Mouse (Mus musculus): ENCODE measurements at regions not wholly inside any gene's neighbourhood (a gene's known extent, or its start where the extent isn't known, plus 50 kb on each side); places are given as distances from the start of the nearest gene placed in this dataset.

DNA sequence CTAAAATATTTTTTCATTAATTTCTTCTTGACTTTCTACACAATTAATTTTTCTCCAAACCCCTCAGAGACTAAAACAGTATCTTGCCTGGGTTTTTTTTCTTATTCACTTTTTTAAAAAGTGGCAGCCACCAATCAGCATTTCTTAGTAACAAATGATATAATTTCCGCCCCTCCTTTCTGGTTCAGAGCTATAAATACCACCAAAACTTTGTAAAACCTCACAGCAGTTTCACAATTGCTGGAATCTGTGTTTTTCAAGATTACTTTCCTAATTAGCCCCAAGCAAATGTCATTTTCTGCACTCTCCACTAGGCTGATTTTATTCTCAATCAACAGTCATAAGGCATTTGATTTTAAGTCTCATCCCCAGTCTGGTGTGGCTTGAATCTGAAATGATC lies 98.3 kb upstream of the Dap start:
- Histone ChIP-seq H3K9ac (ENCODE audit: low read length) (no peak overlapping the region), H3K36me3 (ENCODE audit: control insufficient read depth, insufficient read depth, low read length) (no peaks in the 10 kb centered on the region), H3K27ac (ENCODE audit: low read depth, low read length) (no peak overlapping the region), H3K27me3 (replicated peaks; ENCODE audit: control insufficient read depth, insufficient read depth, low read length) (no peaks in the 10 kb centered on the region), H3K4me2 (ENCODE audit: low read length) (no peak overlapping the region), H3K4me3 (ENCODE audit: low read depth, low read length) (no peak overlapping the region), H3K4me1 (ENCODE audit: control insufficient read depth, insufficient read depth, low read length) (no peaks in the 10 kb centered on the region), H3K9me3 (replicated peaks; ENCODE audit: control insufficient read depth, low read length) (no peaks in the 10 kb centered on the region)
- DNase-seq (ENCODE audit: low spot score) (no peak), ATAC-seq (no peak)
- 93% methylated on average over 1 of the region's 1 CpGs for WGBS

DNA sequence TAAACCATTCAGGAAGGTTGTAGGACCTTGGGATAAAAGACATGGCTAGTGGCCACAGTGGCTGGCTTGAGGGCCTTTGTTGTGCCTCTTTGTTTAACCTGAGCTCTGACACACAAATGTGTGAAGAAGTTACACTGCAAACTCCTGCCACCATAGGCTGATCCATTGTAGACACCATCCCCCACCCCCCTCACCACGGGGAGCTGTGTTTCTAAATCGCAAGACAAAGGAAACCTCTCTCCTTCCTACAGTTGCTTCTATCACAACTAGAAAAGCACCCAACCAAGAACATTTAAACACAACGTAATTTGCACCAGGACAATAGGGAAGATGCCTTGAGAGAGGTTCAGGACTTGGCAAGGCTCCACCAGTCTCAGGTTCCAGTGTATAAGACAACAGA lies 97.1 kb upstream of the Dap start:
- no peak for DNase-seq (ENCODE audit: low spot score)
- WGBS: 21% methylated on average over 3 of the region's 3 CpGs
- no peaks in the 10 kb centered on the region for H3K27me3 ChIP-seq (replicated peaks; ENCODE audit: control insufficient read depth, insufficient read depth, low read length)
- H3K27ac ChIP-seq (ENCODE audit: low read depth, low read length): no peak overlapping the region
- no peak overlapping the region for H3K4me2 ChIP-seq (ENCODE audit: low read length)
- H3K9me3 ChIP-seq (replicated peaks; ENCODE audit: control insufficient read depth, low read length): no peaks in the 10 kb centered on the region
- H3K36me3 ChIP-seq (ENCODE audit: control insufficient read depth, insufficient read depth, low read length): no peaks in the 10 kb centered on the region
- H3K4me1 ChIP-seq (ENCODE audit: control insufficient read depth, insufficient read depth, low read length): no peaks in the 10 kb centered on the region
- H3K4me3 ChIP-seq (ENCODE audit: low read depth, low read length): no peak overlapping the region
- ATAC-seq: no peak
- no peak overlapping the region for H3K9ac ChIP-seq (ENCODE audit: low read length)

DNA sequence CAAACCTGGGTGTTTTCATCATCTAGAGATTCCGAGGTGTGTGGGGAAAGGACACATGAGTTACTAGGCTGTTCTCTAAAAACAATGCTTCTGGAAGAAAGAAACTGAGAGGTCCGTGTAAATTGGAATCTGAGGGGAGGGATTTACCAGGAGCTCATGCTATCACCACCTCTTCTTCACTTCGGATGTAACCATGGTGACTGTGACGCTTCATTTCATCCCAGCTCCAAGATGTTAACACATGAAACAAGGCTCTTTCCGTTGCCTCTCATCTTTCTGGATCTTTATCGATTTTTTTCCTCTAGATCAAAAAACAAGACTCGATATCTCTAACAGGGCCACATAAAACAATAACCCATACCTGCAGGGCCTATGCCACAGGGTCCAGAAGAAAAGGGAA lies 89.2 kb upstream of the Dap start:
- H3K9ac ChIP-seq (ENCODE audit: low read length): no peak overlapping the region
- no peak overlapping the region for H3K27ac ChIP-seq (ENCODE audit: low read depth, low read length)
- DNase-seq (ENCODE audit: low spot score) (no peak), ATAC-seq (no peak)
- H3K4me2 ChIP-seq (ENCODE audit: low read length): no peak overlapping the region
- no peak overlapping the region for H3K4me3 ChIP-seq (ENCODE audit: low read depth, low read length)
- 56% methylated on average over 7 of the region's 7 CpGs for WGBS
- no peaks in the 10 kb centered on the region for H3K4me1 ChIP-seq (ENCODE audit: control insufficient read depth, insufficient read depth, low read length)
- no peaks in the 10 kb centered on the region for H3K36me3 ChIP-seq (ENCODE audit: control insufficient read depth, insufficient read depth, low read length)
- H3K9me3 ChIP-seq (replicated peaks; ENCODE audit: control insufficient read depth, low read length): no peaks in the 10 kb centered on the region
- no peaks in the 10 kb centered on the region for H3K27me3 ChIP-seq (replicated peaks; ENCODE audit: control insufficient read depth, insufficient read depth, low read length)

DNA sequence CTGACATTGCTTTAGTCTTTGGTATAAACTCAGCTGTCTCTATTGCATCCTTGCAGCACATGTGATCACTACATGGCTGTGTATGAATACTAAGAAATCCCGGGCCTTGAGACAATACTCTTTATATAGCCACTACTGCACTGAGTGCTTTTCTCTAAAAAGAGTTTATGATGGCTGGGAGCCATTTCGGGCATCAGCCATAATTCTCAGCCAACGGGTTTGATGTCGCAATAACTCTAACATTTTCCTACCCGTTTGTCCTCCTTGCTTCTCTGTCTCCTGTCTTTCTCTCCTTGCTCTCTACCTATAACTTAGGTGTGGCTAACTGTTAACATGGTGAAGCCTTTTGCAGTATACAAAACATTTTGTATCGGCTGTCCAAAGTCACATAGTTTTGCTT lies 85.5 kb upstream of the Dap start:
- Histone ChIP-seq H3K27me3 (replicated peaks; ENCODE audit: control insufficient read depth, insufficient read depth, low read length) (no peaks in the 10 kb centered on the region), H3K36me3 (ENCODE audit: control insufficient read depth, insufficient read depth, low read length) (no peaks in the 10 kb centered on the region), H3K27ac (ENCODE audit: low read depth, low read length) (no peak overlapping the region), H3K4me2 (ENCODE audit: low read length) (no peak overlapping the region), H3K4me3 (ENCODE audit: low read depth, low read length) (no peak overlapping the region), H3K9ac (ENCODE audit: low read length) (no peak overlapping the region), H3K4me1 (ENCODE audit: control insufficient read depth, insufficient read depth, low read length) (no peaks in the 10 kb centered on the region), H3K9me3 (replicated peaks; ENCODE audit: control insufficient read depth, low read length) (no peaks in the 10 kb centered on the region)
- 93% methylated on average over 6 of the region's 6 CpGs for WGBS
- ATAC-seq (no peak), DNase-seq (ENCODE audit: low spot score) (no peak)

DNA sequence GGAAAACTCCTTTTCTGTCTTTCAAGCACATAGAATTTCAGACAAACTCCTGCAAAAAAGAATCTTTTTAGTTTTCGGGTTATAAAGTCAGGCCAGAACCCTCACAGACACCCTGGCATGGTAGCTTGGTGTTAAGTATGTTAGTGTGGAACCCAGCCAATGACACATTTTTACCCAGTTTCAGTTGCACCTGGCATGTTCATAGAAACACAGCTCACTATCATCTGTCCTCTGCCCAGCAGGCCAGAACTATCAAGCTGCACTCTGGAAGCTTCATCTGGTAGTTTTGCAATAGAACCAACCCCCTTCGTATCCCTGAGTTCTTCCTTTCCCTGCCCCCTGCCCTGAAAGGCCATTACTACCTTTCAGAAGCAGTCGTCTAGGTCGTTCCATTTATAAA lies 82.4 kb upstream of the Dap start:
- no peak overlapping the region for H3K9ac ChIP-seq (ENCODE audit: low read length)
- no peak overlapping the region for H3K27ac ChIP-seq (ENCODE audit: low read depth, low read length)
- no peaks in the 10 kb centered on the region for H3K27me3 ChIP-seq (replicated peaks; ENCODE audit: control insufficient read depth, insufficient read depth, low read length)
- DNase-seq (ENCODE audit: low spot score) (peak; percentile 31), ATAC-seq (no peak)
- H3K36me3 ChIP-seq (ENCODE audit: control insufficient read depth, insufficient read depth, low read length): no peaks in the 10 kb centered on the region
- H3K9me3 ChIP-seq (replicated peaks; ENCODE audit: control insufficient read depth, low read length): no peaks in the 10 kb centered on the region
- no peak overlapping the region for H3K4me3 ChIP-seq (ENCODE audit: low read depth, low read length)
- no peaks in the 10 kb centered on the region for H3K4me1 ChIP-seq (ENCODE audit: control insufficient read depth, insufficient read depth, low read length)
- WGBS: 75% methylated on average over 4 of the region's 4 CpGs
- no peak overlapping the region for H3K4me2 ChIP-seq (ENCODE audit: low read length)

DNA sequence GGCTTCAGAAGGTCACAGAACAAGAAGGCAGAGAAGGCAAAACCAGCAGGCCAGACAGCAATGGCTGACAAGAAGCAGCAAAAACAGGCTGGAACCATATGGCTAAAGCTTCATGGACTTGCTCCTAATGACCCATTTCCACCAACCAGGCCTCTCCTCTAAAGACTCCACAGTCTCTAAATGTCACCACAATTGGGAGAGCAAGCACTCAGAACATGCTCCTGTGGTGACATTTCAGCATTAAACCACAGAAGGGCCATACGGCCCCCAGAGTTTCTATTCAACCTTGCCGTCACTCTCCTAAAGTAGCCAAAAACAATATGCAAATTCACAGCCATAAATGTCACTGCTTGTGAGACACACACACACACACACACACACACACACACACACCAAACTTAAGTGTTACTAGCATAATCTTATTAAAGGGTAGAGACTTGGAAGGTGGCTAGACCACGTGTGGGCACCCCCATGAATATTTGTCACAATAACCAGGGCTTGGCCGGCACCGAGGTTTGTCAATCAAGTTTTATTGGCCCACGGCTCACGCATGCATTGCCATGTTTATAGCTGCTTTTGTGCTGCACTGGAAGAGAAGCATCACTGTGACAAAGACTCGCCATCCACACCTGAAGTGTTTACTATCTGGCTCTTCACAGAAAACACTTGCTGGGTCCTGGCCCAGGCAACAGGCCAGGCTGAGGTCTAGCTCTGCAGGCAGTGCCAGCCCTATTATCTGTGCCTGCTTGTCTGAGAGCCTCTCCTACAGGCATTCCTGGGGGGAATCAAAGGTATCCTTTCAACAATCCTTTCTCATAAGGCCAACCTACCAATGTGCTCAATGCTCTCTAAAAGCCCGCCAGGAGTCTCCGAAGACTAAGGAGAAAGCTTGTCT lies 75.6 kb upstream of the Dap start:
- 65% methylated on average over 10 of the region's 10 CpGs for WGBS
- Histone ChIP-seq H3K4me3 (ENCODE audit: low read depth, low read length) (no peak overlapping the region), H3K9me3 (replicated peaks; ENCODE audit: control insufficient read depth, low read length) (no peaks in the 10 kb centered on the region), H3K4me2 (ENCODE audit: low read length) (no peak overlapping the region), H3K9ac (ENCODE audit: low read length) (no peak overlapping the region), H3K27ac (ENCODE audit: low read depth, low read length) (no peak overlapping the region), H3K27me3 (replicated peaks; ENCODE audit: control insufficient read depth, insufficient read depth, low read length) (no peaks in the 10 kb centered on the region), H3K36me3 (ENCODE audit: control insufficient read depth, insufficient read depth, low read length) (no peaks in the 10 kb centered on the region), H3K4me1 (ENCODE audit: control insufficient read depth, insufficient read depth, low read length) (no peaks in the 10 kb centered on the region)
- DNase-seq (ENCODE audit: low spot score) (peak; percentile 50), ATAC-seq (peak; percentile 69)

DNA sequence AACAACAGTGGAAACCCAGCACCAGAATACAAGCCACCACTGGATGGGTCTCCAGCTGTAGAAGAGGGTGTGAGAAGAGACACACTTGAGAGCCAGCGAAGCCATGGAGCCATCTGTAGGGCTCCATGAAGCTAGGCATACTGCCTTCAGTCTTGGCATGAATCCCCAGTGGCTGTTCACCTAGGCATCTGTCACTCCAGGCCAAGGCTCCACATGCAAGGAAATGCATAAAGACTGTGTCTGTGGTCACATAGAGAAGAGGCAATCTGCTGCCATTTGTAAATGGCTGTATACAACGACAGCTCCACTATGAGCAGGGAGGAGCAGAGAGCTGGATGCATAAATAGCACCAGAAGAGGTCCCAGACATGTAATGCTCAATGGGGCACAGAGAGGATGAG lies 74.3 kb upstream of the Dap start:
- no peak for ATAC-seq
- Histone ChIP-seq H3K4me2 (ENCODE audit: low read length) (no peak overlapping the region), H3K4me3 (ENCODE audit: low read depth, low read length) (no peak overlapping the region), H3K27ac (ENCODE audit: low read depth, low read length) (no peak overlapping the region), H3K9me3 (replicated peaks; ENCODE audit: control insufficient read depth, low read length) (no peaks in the 10 kb centered on the region), H3K36me3 (ENCODE audit: control insufficient read depth, insufficient read depth, low read length) (no peaks in the 10 kb centered on the region), H3K9ac (ENCODE audit: low read length) (no peak overlapping the region), H3K4me1 (ENCODE audit: control insufficient read depth, insufficient read depth, low read length) (no peaks in the 10 kb centered on the region), H3K27me3 (replicated peaks; ENCODE audit: control insufficient read depth, insufficient read depth, low read length) (no peaks in the 10 kb centered on the region)
- WGBS: 59% methylated on average over 2 of the region's 2 CpGs
- DNase-seq (ENCODE audit: low spot score): no peak

DNA sequence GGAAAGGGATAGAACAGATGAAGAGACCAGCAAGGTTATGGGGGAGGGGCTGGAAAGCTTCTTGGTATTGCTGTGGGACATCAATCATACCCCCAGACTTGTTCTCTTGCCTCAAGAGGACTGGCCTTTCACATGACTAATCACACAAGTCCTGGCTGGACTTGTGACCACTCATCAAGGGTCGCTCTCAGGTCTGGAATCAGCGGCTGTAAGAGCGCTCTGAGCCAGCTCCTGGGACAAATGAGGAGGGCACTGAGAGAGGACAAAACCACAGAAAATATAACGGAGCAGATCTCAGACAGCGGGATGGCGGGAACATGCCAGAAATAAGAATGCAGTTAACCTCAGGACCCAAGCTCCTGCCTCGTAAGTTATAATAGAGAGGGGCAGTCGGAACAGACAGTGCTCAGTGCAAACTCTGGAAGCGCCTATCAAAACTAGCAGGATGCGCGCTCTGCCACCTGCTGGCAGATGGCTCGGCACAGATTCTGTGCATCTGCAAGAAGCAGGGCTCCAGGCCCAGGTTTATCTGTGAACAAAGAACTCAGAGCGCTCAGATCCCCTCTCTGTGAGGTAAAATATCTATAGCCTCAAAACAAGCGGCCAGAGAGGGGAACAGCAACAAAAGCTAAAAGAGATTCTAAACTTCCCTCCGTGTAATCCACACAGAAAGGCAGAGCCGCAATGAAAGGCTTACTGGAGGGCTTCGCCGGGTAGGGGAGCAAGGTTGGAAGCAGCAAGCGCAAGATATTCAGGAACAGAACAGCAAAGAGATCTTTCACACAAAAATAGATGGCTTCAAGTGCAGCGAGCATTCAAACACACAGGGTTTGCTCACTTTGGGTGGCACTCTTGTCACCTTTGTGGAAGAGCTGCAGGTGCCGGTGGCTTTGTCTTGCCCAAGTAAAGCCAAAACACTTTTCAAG lies 73.3 kb upstream of the Dap start:
- Histone ChIP-seq H3K27ac (ENCODE audit: low read depth, low read length) (no peak overlapping the region), H3K36me3 (ENCODE audit: control insufficient read depth, insufficient read depth, low read length) (no peaks in the 10 kb centered on the region), H3K4me2 (ENCODE audit: low read length) (peak overlapping the region; percentile 23; the same call in 1 of the 2 replicates), H3K9me3 (replicated peaks; ENCODE audit: control insufficient read depth, low read length) (no peaks in the 10 kb centered on the region), H3K4me3 (ENCODE audit: low read depth, low read length) (no peak overlapping the region), H3K4me1 (ENCODE audit: control insufficient read depth, insufficient read depth, low read length) (peaks cover 4% of the 10 kb centered on the region; the same call in 1 of the 2 replicates), H3K9ac (ENCODE audit: low read length) (peak overlapping the region; percentile 9; the same call in 1 of the 2 replicates), H3K27me3 (replicated peaks; ENCODE audit: control insufficient read depth, insufficient read depth, low read length) (no peaks in the 10 kb centered on the region)
- peak; percentile 86; the same call in 1 of the 2 replicates for ATAC-seq
- peak; percentile 90 for DNase-seq (ENCODE audit: low spot score)
- 35% methylated on average over 21 of the region's 21 CpGs for WGBS

All from forebrain, embryonic 14.5 days (tissue).